Mouse (Mus musculus) forebrain, embryonic 16.5 days (tissue): ENCODE measurements around the gene Ric3. TPM values are rescaled to one million over a fixed set of nuclear protein-coding genes. Genes with fewer than 3 reads are reported as not detected.
A peak's percentile ranks its signal among the peaks of the same experiment; 100 is the strongest.
"Not testable (repeated sequence)": the region's sequence is repeated elsewhere in the genome, so short reads cannot be mapped to it uniquely, and the experiment has no call there.

Source experiments
- ATAC-seq: fragments of 200-750 bp; cut with Nextera tagmentation; 2 replicates; pipeline ENCODE4 v1.8.0; 2017; ENCODE audit warnings: mild to moderate bottlenecking, moderate library complexity
- H3K27ac ChIP-seq: fragments of 300-500 bp; sonication (generic); 2 replicates; pipeline ENCODE4 v1.5.1; 2014; ENCODE audit warnings: low read length, control low read depth
- H3K27me3 ChIP-seq: fragments of 300-500 bp; sonication (generic); replicated peaks from 2 replicates; pipeline ENCODE4 v1.6.1; 2014; ENCODE audit warnings: low read length; ENCODE audit not compliant: control insufficient read depth, insufficient read depth
- H3K36me3 ChIP-seq: fragments of 300-500 bp; sonication (generic); 2 replicates; pipeline ENCODE4 v1.6.1; 2014; ENCODE audit not compliant: control insufficient read depth, insufficient read depth
- H3K4me1 ChIP-seq: fragments of 300-500 bp; sonication (generic); replicated peaks from 2 replicates; pipeline ENCODE4 v1.6.1; 2014; ENCODE audit warnings: low read length; ENCODE audit not compliant: control insufficient read depth, insufficient read depth
- H3K4me2 ChIP-seq: fragments of 300-500 bp; sonication (generic); 2 replicates; pipeline ENCODE4 v1.6.1; 2014; ENCODE audit warnings: mild to moderate bottlenecking, low read length, control low read depth
- H3K4me3 ChIP-seq: fragments of 300-500 bp; sonication (generic); replicated peaks from 2 replicates; pipeline ENCODE4 v1.5.1; 2014; ENCODE audit warnings: mild to moderate bottlenecking, low read length, control low read depth
- H3K9ac ChIP-seq: fragments of 300-500 bp; sonication (generic); replicated peaks from 2 replicates; pipeline ENCODE4 v1.6.1; 2014; ENCODE audit warnings: low read depth, low read length, control low read depth
- H3K9me3 ChIP-seq: fragments of 300-500 bp; sonication (generic); 2 replicates; pipeline ENCODE4 v1.6.1; 2016; ENCODE audit warnings: low read length; ENCODE audit not compliant: control insufficient read depth
- WGBS: fragments of 180-500 bp; shearing (Covaris S2); extraction: QIAGEN DNeasy Blood & Tissue Kit; methylation state at CpG from one replicate; pipeline ENCODE4 v1.1.7; 2014; 5-methylcytosine and 5-hydroxymethylcytosine counted together
- polyA plus RNA-seq: library from polyadenylated mRNA; unstranded; fragments of >200 nt; fragmentation: Nextera tagmentation; extraction: Ambion mirVana; gene quantifications from 2 replicates; pipeline ENCODE4 v1.2.1, GENCODE M21; 2015

Ric3 gene
- 31.9 and 34.6 TPM in 2 replicates for polyA plus RNA-seq

GRCm38 (mm10) chr7:109083113-109083812 is at the start of gene Ric3:
Gene Ric3, minus strand, starts transcription at chr7:109083331.
- peaks cover 8% of the 10 kb centered on the region for H3K4me1 ChIP-seq
- no peak within 1 kb of the TSS for H3K27ac ChIP-seq
- 3% methylated on average over 50 of the region's 50 CpGs for WGBS
- H3K36me3 ChIP-seq: no peaks in the 10 kb centered on the region
- H3K27me3 ChIP-seq: peaks cover 8% of the 10 kb centered on the region
- H3K4me2 ChIP-seq: peak within 1 kb of the TSS; percentile 65
- peak; percentile 97 for ATAC-seq
- no peaks in the 10 kb centered on the region for H3K9me3 ChIP-seq
- H3K9ac ChIP-seq: peak within 1 kb of the TSS; percentile 71
- peak within 1 kb of the TSS; percentile 61 for H3K4me3 ChIP-seq

DNA sequence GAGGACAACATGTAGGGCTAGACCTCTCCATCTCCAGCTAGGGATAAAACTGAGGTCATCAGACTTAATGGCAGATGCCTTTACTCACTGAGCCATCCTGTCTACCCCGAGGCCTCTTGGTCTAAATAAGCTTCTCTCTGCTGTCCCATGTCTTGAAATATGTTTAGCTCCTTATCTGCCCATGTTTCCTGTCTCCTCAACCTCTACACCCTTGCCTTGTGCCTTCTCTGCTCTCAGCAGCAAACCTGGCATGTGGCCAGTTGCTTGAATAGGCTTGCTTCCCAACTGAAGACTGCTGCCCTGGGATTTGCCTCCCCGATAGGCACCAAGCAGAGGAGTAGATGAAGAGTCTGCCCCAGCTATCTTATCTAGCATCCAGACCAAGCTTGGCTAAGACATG is 48.4 kb upstream of the Ric3 start:
- H3K9ac ChIP-seq: no peak overlapping the region
- H3K9me3 ChIP-seq: no peaks in the 10 kb centered on the region
- H3K4me1 ChIP-seq: no peaks in the 10 kb centered on the region
- 61% methylated on average over 2 of the region's 2 CpGs for WGBS
- H3K4me3 ChIP-seq: no peak overlapping the region
- no peak overlapping the region for H3K4me2 ChIP-seq
- H3K27ac ChIP-seq: no peak overlapping the region
- ATAC-seq: no peak
- H3K27me3 ChIP-seq: no peaks in the 10 kb centered on the region
- no peaks in the 10 kb centered on the region for H3K36me3 ChIP-seq

- Histone ChIP-seq H3K36me3 (no peaks in the 10 kb centered on the region), H3K27ac (no peak overlapping the region), H3K9me3 (no peaks in the 10 kb centered on the region), H3K4me1 (no peaks in the 10 kb centered on the region), H3K27me3 (no peaks in the 10 kb centered on the region), H3K4me2 (no peak overlapping the region), H3K9ac (no peak overlapping the region), H3K4me3 (no peak overlapping the region)
- ATAC-seq: peak; percentile 43; the same call in 1 of the 2 replicates
- 46% methylated on average over 5 of the region's 5 CpGs for whole genome bisulfite sequencing
Observed at GRCm38 (mm10) chr7:109129946-109130686, 47.0 kb upstream of the Ric3 start.

DNA sequence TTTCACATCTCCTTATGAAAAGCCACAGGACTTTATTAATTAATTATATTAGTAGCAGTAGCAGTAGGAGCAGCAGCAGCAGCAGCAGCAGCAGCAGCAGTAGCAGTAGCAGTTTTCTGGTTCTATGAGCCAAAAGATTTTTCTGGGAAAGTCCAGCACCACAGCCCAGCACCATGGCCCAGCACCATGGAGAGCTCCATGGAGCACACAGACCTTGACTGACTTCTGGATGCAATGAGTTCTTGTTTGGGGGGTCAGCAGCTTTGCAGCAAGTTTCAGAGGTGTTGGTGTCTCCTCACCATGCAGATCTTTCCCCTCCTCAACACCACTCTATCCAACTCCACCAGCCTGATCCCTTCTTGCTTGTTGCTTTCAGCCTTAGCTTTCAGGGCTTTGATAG is 46.3 kb upstream of the Ric3 start:
- no peak for ATAC-seq
- H3K4me1 ChIP-seq: no peaks in the 10 kb centered on the region

GRCm38 (mm10) chr7:109115929-109116328 is 32.8 kb upstream of the Ric3 start:
- no peak overlapping the region for H3K4me3 ChIP-seq
- H3K36me3 ChIP-seq: no peaks in the 10 kb centered on the region
- no peaks in the 10 kb centered on the region for H3K9me3 ChIP-seq
- H3K27ac ChIP-seq: peak overlapping the region; percentile 73
- H3K4me2 ChIP-seq: peak overlapping the region; percentile 29; the same call in 1 of the 2 replicates
- peaks cover 18% of the 10 kb centered on the region for H3K4me1 ChIP-seq
- H3K27me3 ChIP-seq: peaks cover 12% of the 10 kb centered on the region
- H3K9ac ChIP-seq: no peak overlapping the region
- 10% methylated on average over 4 of the region's 4 CpGs for WGBS
- ATAC-seq: peak; percentile 39; the same call in 1 of the 2 replicates

More for the DNA sequence above, 46.3 kb upstream of the Ric3 start:
- Histone ChIP-seq H3K4me3 (no peak overlapping the region), H3K4me2 (no peak overlapping the region), H3K27me3 (no peaks in the 10 kb centered on the region), H3K27ac (no peak overlapping the region), H3K9ac (no peak overlapping the region), H3K36me3 (no peaks in the 10 kb centered on the region), H3K9me3 (no peaks in the 10 kb centered on the region)

DNA sequence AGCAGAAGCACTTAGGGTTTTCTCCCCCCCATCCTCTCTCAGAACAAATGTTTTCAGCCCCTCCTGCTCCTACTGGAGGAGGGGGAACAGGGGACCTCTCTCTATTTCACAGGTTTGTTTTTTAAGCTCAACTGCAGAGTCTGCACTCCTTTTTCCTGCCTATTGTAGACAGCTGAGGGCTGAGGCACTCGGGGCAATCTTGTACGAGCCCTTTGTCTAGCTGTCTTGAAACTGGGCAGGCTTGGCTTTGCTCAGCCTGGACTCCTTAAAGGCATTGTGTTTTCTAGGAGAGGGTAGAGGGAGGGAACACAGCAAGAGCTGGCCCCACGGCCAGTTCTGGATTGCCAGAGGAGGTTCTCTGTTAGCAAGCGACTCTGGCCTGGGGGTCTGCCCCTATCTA is 32.4 kb upstream of the Ric3 start:
- not testable (repeated sequence) for H3K9ac ChIP-seq, H3K36me3 ChIP-seq, H3K4me3 ChIP-seq, H3K9me3 ChIP-seq
- peak; percentile 87 for ATAC-seq
- peak overlapping the region; percentile 73 for H3K27ac ChIP-seq
- no CpG with 5 or more reads among the region's 4 CpGs for whole genome bisulfite sequencing
- peaks cover 12% of the 10 kb centered on the region for H3K27me3 ChIP-seq
- peaks cover 22% of the 10 kb centered on the region for H3K4me1 ChIP-seq
- peak overlapping the region; percentile 29; the same call in 1 of the 2 replicates for H3K4me2 ChIP-seq

- no peaks in the 10 kb centered on the region for H3K9me3 ChIP-seq
- H3K9ac ChIP-seq: no peak overlapping the region
- H3K27ac ChIP-seq: peak overlapping the region; percentile 43
- 8% methylated on average over 10 of the region's 10 CpGs for WGBS
- H3K4me1 ChIP-seq: peaks cover 26% of the 10 kb centered on the region
- no peaks in the 10 kb centered on the region for H3K36me3 ChIP-seq
- H3K4me2 ChIP-seq: peak overlapping the region; percentile 5; the same call in 1 of the 2 replicates
- H3K4me3 ChIP-seq: no peak overlapping the region
- peak; percentile 54 for ATAC-seq
- peaks cover 12% of the 10 kb centered on the region for H3K27me3 ChIP-seq
Observed at GRCm38 (mm10) chr7:109114950-109115349, 31.8 kb upstream of the Ric3 start.

GRCm38 (mm10) chr7:109111000-109111399 is 27.9 kb upstream of the Ric3 start:
- no peaks in the 10 kb centered on the region for H3K36me3 ChIP-seq
- no peak overlapping the region for H3K9ac ChIP-seq
- H3K4me1 ChIP-seq: peaks cover 26% of the 10 kb centered on the region
- H3K9me3 ChIP-seq: no peaks in the 10 kb centered on the region
- 13% methylated on average over 5 of the region's 5 CpGs for WGBS
- H3K27ac ChIP-seq: no peak overlapping the region
- no peak overlapping the region for H3K4me3 ChIP-seq
- H3K4me2 ChIP-seq: no peak overlapping the region
- peaks cover 18% of the 10 kb centered on the region for H3K27me3 ChIP-seq
- ATAC-seq: peak; percentile 84

DNA sequence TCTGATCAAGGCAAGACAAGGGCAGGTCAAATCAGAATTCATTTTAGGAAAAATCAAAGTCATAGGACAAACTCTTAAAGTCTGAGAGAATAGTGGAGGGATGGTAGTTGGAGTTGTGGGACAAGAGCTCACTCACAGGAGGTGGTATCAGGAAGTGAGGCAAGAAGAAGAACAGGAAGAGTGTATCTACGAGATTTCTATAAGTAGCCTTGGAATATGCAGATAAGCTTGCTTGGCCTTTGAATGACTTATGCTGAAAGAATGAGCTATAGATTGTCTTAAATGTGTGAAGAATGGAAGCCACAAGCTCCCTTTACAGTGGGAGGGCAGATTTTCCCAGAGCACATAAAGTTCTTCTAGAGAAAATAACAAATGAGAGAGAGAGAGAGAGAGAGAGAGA is 21.8 kb upstream of the Ric3 start:
- Histone ChIP-seq H3K36me3 (no peaks in the 10 kb centered on the region), H3K4me2 (no peak overlapping the region), H3K4me1 (0 out of 2 replicates have a peak, but pooled peaks cover 2% of the 10 kb centered on the region), H3K27me3 (peaks cover 26% of the 10 kb centered on the region), H3K4me3 (no peak overlapping the region), H3K27ac (no peak overlapping the region), H3K9ac (no peak overlapping the region), H3K9me3 (no peaks in the 10 kb centered on the region)
- 81% methylated on average over 1 of the region's 1 CpGs for WGBS
- no peak for ATAC-seq
